Mouse (Mus musculus): ENCODE results near the gene Ect2l.

GRCm38 (mm10) chr10:18177304-18177703, 33.4 kb downstream of the Ect2l start:
- TF ChIP-seq POLR2A (IDR thresholded peaks at IDR 0.05; ENCODE audit: low read depth, low read length) (no peak), CTCF (conservative IDR thresholded peaks at IDR 0.05; ENCODE audit: insufficient read depth, insufficient read length, low read depth, low read length) (no peak)

Measured in kidney, adult 2 months (tissue).